Mouse (Mus musculus): ENCODE measurements around the gene Gm20388.

Gene Gm20388

DNA sequence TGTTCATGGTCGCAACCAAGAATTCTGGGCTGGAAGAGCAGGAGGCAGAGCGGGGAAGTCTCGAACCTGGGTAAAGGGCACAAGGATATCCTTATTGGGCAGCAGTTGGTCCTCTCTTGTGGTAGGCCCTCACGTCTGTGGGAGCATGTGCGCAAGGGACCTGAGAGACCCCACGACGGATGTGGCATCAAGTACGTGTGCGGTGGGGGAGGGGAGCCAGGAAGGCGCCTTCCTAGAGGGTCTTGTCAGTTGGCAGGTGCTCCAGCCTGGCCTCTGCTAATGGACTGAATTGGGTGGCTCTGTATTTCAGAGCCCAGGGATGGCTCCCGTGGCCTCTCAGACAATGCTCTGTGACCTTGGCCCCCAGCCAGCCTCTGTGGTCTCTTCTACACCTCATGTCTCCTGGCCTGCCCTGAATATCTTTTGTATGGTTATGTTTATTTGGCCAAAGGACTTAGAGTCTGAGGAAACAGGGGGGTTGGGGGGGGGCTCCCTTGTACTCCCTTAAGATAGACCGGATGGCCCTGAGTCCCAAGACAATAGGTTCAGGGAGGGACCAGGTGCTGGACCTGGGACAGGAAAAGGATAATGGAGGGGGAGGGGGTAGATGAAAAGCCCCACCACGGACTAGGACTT, 563.2 kb downstream of the Gm20388 start:
- DNase-seq (ENCODE audit: low spot score), result no peak

GRCm38 (mm10) chr8:120474496-120475235, 564.0 kb downstream of the Gm20388 start:
- no peak for DNase-seq (ENCODE audit: low spot score)

DNA sequence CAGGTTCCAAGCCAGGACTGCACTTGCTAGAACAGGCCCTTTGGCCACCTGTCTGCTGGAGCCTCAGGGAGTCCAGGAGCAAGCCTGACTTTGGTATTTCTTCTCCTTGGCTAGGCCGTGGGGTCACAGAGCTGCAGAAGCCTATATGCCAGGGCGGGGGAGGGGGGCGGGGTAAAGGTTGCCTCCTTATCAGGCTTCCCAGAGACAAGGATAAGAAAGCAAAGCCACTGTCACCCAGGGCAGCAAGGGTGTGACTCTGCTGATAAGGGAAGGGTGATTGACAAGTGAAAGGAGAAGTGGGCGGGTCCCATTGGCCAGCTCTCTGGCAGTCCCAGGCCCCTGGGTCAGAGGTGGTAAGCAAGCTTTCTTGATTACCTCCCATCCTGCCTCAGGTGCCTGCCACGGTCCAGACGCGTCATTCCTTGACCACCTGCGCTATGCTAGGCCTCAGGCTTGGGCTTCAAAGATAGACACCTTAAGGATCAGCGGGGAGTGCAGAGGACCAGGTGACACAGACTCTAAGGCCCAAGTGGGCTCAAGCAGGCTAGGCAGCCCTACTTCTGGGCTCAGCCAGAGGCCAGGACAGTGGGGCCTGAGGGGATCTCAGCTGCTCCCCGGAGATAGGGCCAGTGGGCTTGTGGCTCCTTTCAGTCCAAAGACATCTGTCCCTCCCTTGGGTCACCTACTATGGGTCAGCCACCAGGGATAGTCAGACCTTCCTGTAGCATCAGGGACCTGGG, 565.0 kb downstream of the Gm20388 start:
- no peak for DNase-seq (ENCODE audit: low spot score)

- DNase-seq (ENCODE audit: low spot score), result peak; percentile 77
These were observed 566.3 kb downstream of the Gm20388 start for GRCm38 (mm10) chr8:120476711-120477575.

DNA sequence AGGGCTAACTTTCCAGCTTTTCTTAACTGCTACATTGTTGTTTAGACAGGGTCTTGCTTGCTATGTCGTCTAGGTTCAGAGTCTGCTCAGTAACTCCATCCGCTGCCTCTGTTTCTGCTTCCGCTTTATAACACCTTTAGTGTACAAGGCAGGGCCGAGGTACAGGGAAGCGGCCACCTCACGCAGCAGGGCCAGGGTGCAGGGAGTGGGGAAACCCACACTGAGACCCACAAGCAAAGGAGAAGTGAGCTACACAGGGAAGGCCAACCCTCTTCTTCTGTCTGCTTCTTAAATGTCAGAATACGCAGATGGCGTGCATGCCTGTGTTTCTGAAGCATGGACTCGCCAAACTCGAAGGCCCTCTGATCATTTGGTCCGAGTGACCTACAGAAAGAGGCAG, 568.1 kb downstream of the Gm20388 start:
- no peak for DNase-seq (ENCODE audit: low spot score)

DNA sequence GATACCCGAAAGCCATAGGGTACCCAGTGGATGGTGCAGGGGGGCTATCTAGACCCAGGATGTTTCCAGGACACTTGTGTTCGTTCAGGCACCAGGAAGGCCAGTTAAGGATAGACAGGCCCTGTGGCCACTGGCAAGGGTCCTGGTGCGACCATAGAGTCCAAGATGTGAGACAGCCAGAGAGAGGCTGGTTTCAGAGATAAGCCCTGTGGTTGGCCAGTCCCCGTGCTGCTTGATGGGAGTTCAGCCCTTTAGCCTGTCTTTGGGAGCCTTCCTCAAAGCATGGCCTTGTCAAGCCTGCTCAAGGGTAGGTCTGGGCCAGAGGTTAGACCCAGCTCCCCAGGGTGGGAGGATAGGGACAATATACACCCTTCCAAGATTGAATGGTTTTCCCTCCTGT, 569.0 kb downstream of the Gm20388 start:
- DNase-seq (ENCODE audit: low spot score), result no peak

- no peak for DNase-seq (ENCODE audit: low spot score)
These were observed 571.5 kb downstream of the Gm20388 start for GRCm38 (mm10) chr8:120482015-120482689.

DNA sequence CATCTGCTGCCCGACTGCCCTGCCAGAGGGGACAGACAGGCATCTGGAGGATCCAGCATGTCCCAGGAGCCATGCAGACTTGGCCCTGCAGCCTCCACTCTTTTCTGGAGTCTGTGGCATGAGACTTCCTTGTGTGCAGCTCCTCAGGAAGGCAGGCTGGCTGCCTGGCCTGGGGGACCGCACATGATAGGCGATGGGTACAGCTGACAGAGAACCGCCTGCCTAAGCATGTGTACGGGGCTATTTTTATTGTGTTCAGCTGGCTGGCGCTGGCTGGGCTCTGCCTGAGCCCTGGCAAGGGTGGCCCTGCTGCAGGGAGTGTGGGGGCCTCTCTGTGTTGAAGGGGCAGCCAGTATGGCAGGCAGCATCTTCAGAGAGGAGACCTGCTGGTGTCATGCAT, 573.8 kb downstream of the Gm20388 start:
- DNase-seq (ENCODE audit: low spot score), result no peak

DNA sequence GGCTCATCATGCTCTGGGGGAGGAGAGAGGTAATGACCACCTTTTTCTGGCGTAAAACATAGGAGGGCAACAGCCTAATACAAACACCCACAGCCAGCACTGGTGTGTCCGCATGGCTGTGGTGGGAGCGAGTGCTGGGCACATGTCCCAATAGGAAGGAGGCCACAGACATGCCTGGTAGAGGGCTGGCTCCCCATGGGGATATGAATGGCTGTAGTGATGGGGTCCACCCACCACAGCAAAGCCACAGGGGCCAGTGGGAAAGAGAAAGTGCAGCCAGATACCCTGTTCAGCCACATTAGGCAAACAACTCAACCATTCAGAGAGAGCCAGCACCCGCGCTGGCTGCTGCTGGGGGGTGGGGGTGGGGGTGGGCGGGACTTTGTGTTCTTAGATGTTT, 574.5 kb downstream of the Gm20388 start:
- DNase-seq (ENCODE audit: low spot score), result no peak

DNA sequence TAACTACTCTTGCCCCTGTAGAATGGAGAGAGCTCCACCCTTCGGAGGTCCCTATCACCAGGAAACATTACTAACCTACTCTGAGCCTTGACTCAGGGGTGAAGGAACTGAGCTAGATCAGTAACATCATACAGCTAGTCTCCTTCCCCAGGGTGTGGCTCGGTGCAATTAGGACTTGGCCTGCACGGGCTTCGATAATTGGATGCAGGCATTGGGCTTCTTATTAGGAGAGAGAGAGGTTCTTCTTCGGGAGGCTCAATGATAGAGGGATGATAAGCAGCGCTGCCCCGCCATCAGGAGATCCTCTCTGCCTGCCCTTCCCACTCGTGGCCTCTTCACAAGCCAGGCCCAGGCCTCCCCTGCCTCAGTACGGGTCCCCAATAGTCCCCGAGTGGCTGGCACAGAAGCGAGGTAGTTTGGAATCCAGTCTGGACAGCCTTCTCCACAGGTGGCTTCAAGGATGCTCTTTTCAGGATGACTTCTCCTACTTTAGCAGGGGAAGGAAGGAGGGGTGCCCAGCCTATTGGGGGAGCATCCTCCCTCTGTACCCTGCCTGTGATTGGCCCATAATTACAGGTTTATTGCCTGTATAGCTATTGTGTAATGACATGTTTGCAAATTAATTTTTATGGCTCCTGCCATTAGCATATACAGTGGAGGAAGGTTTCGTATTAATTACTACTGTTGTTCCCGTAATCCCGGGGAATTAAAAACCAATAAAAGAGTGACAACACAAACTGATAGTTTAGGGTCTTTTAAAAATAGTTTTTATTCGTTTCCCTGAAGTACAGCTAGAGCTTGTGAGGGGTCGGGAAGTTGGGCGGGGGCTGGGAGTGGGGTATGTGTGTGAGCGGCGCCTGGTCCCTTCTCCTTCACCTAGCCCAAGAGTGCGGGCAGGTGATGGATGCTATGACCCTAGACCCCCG, 575.2 kb downstream of the Gm20388 start:
- no peak for DNase-seq (ENCODE audit: low spot score)

DNA sequence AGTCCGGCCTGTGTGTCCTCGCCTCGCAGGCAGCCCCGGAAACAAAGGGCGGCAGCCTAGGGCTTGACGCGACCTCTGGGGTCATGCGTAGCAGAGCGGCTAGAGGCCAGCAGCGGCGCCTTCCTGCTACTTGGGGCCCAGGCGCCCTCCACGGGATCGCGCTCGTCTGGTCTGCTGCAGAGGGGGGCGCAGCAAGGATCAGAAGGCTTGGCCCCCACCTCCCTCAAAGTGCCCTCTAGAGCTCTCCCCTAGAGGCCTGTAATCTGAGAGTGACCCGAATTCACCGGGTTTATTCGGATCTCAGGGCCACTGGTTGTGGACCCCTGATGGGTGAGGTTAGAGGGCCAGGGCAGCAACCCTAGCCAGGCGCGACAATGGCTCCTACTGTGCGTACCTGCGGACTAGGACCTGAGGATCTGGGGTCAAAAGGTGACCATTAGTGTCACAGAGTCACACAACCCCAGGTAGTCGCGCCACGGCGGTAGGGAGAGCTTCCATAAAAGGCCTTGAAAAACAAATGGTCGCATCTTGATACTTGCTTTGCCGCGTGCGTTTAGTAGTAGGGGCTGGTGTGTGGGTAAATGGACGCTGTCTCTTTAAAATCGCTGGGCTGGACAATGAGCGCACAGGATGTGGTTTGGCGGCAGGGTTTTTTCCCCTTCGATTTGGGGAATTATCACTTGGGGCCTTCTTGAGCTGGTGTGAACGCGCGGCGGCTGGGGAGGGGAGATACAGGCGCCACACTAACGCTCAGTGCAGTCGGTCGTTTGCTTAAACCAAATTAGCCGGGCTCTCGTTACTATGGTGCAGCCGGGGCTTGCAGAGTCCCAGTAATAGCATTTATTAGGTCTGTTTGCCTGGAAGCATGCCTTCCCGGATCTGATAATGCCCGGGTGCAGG, 576.1 kb downstream of the Gm20388 start:
- peak; percentile 79 for DNase-seq (ENCODE audit: low spot score)

GRCm38 (mm10) chr8:120487377-120487728, 576.7 kb downstream of the Gm20388 start:
- DNase-seq (ENCODE audit: low spot score), result no peak

GRCm38 (mm10) chr8:120487729-120488510, 577.3 kb downstream of the Gm20388 start:
- peak; percentile 81 for DNase-seq (ENCODE audit: low spot score)

DNA sequence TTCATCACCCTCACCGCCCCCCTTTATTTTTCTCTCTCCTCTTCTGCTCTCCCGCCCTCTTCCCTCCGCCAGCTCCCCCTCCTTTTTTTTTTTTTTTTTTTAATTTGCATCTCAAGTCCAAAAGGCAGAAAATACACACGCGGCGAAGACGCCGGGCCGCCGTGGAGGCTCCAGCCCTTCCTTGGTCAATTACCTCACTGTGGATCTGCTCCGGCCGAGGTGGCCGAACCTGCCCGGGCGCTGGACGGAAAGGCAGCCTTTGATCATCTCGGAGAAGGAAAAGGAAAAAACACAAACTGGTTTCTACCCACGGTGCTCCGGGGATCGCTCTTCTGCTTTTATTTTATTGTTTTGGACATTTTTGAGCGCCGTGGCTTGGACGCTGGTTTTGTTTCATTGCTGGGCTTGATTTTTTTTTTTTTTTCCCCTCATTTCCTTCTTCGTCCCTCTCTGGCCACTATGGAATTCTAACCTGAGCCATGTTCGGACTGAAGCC, 578.0 kb downstream of the Gm20388 start:
- DNase-seq (ENCODE audit: low spot score), result no peak

DNA sequence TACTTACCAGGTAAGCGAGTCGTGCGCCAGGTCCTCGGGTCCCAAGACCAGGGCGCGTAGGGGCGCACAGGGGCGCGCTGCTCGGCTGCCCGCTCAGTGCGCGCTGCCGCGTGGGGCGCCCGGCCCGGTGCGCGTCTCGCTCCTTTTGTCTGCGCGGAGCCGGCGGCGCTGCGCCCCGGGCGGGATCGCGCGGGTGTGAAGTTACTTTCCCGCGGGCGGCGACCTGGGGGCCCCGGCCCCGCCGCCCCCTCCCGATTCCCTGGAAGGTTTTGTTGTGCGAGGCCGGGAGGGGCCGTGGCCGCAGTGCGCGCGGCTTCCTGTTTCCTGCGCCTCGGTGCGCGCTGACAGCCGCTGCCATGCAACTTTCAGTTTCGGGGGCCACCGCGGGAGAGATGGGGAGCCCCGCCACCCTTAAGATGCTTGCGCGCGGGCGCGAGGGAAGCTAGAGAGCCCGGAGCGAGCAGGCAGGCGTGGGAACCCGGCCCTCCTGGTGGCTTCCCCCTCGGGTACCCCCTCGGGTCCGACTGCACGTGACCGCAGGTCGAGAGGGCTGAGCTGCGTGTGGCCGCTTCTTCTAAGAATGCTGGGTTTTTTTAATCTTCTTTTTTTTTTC, 578.6 kb downstream of the Gm20388 start:
- DNase-seq (ENCODE audit: low spot score), result no peak

GRCm38 (mm10) chr8:120489771-120490281, 579.2 kb downstream of the Gm20388 start:
- no peak for DNase-seq (ENCODE audit: low spot score)

GRCm38 (mm10) chr8:120490354-120491141, 579.9 kb downstream of the Gm20388 start:
- no peak for DNase-seq (ENCODE audit: low spot score)

Data from retina, embryonic 14.5 days (tissue).